Mouse (Mus musculus): Measurements from ENCODE around the gene Tmem222. TPM values are rescaled to one million over a fixed set of nuclear protein-coding genes. Genes with fewer than 3 reads are reported as not detected.

Gene Tmem222
- polyA plus RNA-seq, 1 experiment from 2014 or later = 121 TPM

- Histone ChIP-seq H3K4me2 (ENCODE audit: low read length) (no peak overlapping the region), H3K27me3 (ENCODE audit: control insufficient read depth, insufficient read depth, low read depth, low read length) (peaks cover 22% of the 10 kb centered on the region), H3K9ac (ENCODE audit: low read depth, low read length) (0 out of 2 replicates have a peak overlapping the region, but pooled peaks have one; percentile 3), H3K27ac (ENCODE audit: low read length) (no peak overlapping the region), H3K4me1 (ENCODE audit: control insufficient read depth, insufficient read depth, low read length) (peaks cover 3% of the 10 kb centered on the region; the same call in 1 of the 2 replicates), H3K36me3 (ENCODE audit: control insufficient read depth, insufficient read depth, low read length) (no peaks in the 10 kb centered on the region), H3K9me3 (replicated peaks; ENCODE audit: control insufficient read depth, low read length, poor library complexity, severe bottlenecking) (no peaks in the 10 kb centered on the region), H3K4me3 (ENCODE audit: low read depth, low read length) (no peak overlapping the region)
- 34% methylated on average over 5 of the region's 5 CpGs for WGBS
- ATAC-seq = no peak
These were observed 53.7 kb downstream of the Tmem222 start for GRCm38 (mm10) chr4:133223875-133224274.

GRCm38 (mm10) chr4:133221701-133222100, 55.9 kb downstream of the Tmem222 start:
- Histone ChIP-seq H3K27ac (ENCODE audit: low read length) (no peak overlapping the region), H3K9me3 (replicated peaks; ENCODE audit: control insufficient read depth, low read length, poor library complexity, severe bottlenecking) (no peaks in the 10 kb centered on the region), H3K4me2 (ENCODE audit: low read length) (no peak overlapping the region), H3K36me3 (ENCODE audit: control insufficient read depth, insufficient read depth, low read length) (no peaks in the 10 kb centered on the region), H3K4me3 (ENCODE audit: low read depth, low read length) (no peak overlapping the region), H3K9ac (ENCODE audit: low read depth, low read length) (no peak overlapping the region), H3K4me1 (ENCODE audit: control insufficient read depth, insufficient read depth, low read length) (peaks cover 3% of the 10 kb centered on the region; the same call in 1 of the 2 replicates), H3K27me3 (ENCODE audit: control insufficient read depth, insufficient read depth, low read depth, low read length) (peaks cover 22% of the 10 kb centered on the region)
- ATAC-seq = no peak
- 90% methylated on average over 8 of the region's 8 CpGs for WGBS

GRCm38 (mm10) chr4:133220656-133221055, 56.9 kb downstream of the Tmem222 start:
- H3K27ac ChIP-seq (ENCODE audit: low read length) = no peak overlapping the region
- peak overlapping the region; percentile 64 for H3K9ac ChIP-seq (ENCODE audit: low read depth, low read length)
- ATAC-seq = no peak
- H3K4me3 ChIP-seq (ENCODE audit: low read depth, low read length) = peak overlapping the region; percentile 40
- H3K4me2 ChIP-seq (ENCODE audit: low read length) = peak overlapping the region; percentile 74
- H3K27me3 ChIP-seq (ENCODE audit: control insufficient read depth, insufficient read depth, low read depth, low read length) = peaks cover 22% of the 10 kb centered on the region
- no peaks in the 10 kb centered on the region for H3K36me3 ChIP-seq (ENCODE audit: control insufficient read depth, insufficient read depth, low read length)
- H3K9me3 ChIP-seq (replicated peaks; ENCODE audit: control insufficient read depth, low read length, poor library complexity, severe bottlenecking) = no peaks in the 10 kb centered on the region
- WGBS = 3% methylated on average over 25 of the region's 25 CpGs
- peaks cover 3% of the 10 kb centered on the region; the same call in 1 of the 2 replicates for H3K4me1 ChIP-seq (ENCODE audit: control insufficient read depth, insufficient read depth, low read length)

GRCm38 (mm10) chr4:133218745-133219144, 58.8 kb downstream of the Tmem222 start:
- Histone ChIP-seq H3K27me3 (ENCODE audit: control insufficient read depth, insufficient read depth, low read depth, low read length) (peaks cover 32% of the 10 kb centered on the region), H3K9ac (ENCODE audit: low read depth, low read length) (no peak overlapping the region), H3K4me2 (ENCODE audit: low read length) (no peak overlapping the region), H3K4me1 (ENCODE audit: control insufficient read depth, insufficient read depth, low read length) (peaks cover 3% of the 10 kb centered on the region; the same call in 1 of the 2 replicates), H3K36me3 (ENCODE audit: control insufficient read depth, insufficient read depth, low read length) (no peaks in the 10 kb centered on the region), H3K4me3 (ENCODE audit: low read depth, low read length) (no peak overlapping the region), H3K9me3 (replicated peaks; ENCODE audit: control insufficient read depth, low read length, poor library complexity, severe bottlenecking) (no peaks in the 10 kb centered on the region), H3K27ac (ENCODE audit: low read length) (no peak overlapping the region)
- no peak for ATAC-seq
- 90% methylated on average over 3 of the region's 3 CpGs for WGBS

- WGBS = 1% methylated on average over 5 of the region's 5 CpGs
- Histone ChIP-seq H3K4me2 (ENCODE audit: low read length) (no peak overlapping the region), H3K27ac (ENCODE audit: low read length) (no peak overlapping the region), H3K36me3 (ENCODE audit: control insufficient read depth, insufficient read depth, low read length) (no peaks in the 10 kb centered on the region), H3K4me3 (ENCODE audit: low read depth, low read length) (no peak overlapping the region), H3K4me1 (ENCODE audit: control insufficient read depth, insufficient read depth, low read length) (peaks cover 3% of the 10 kb centered on the region; the same call in 1 of the 2 replicates), H3K9ac (ENCODE audit: low read depth, low read length) (no peak overlapping the region), H3K9me3 (replicated peaks; ENCODE audit: control insufficient read depth, low read length, poor library complexity, severe bottlenecking) (no peaks in the 10 kb centered on the region), H3K27me3 (ENCODE audit: control insufficient read depth, insufficient read depth, low read depth, low read length) (peaks cover 32% of the 10 kb centered on the region)
- ATAC-seq = no peak
These were observed 60.0 kb downstream of the Tmem222 start for GRCm38 (mm10) chr4:133217641-133218040.

Other genes with a start within 250 kb of the Tmem222 start
- 20.1 and 27.1 TPM in 2 replicates for gene Wasf2, start 147.3 kb downstream of the Tmem222 start, polyA plus RNA-seq (2015; fragmentation: Nextera tagmentation; extraction: Ambion mirVana)
- 3.8 and 4.1 TPM in 2 replicates for gene Cd164l2, start 65.7 kb downstream of the Tmem222 start, polyA plus RNA-seq (2015; fragmentation: Nextera tagmentation; extraction: Ambion mirVana)
- gene Gpr3, start 65.3 kb downstream of the Tmem222 start, polyA plus RNA-seq (2015; fragmentation: Nextera tagmentation; extraction: Ambion mirVana) = 1.5 and 2.0 TPM in 2 replicates
- 2.8 TPM in 2 replicates for gene Map3k6, start 37.0 kb downstream of the Tmem222 start, polyA plus RNA-seq (2015; fragmentation: Nextera tagmentation; extraction: Ambion mirVana)
- 0.16 and 0.25 TPM in 2 replicates for gene Sytl1, start 14.7 kb downstream of the Tmem222 start, polyA plus RNA-seq (2015; fragmentation: Nextera tagmentation; extraction: Ambion mirVana)
- gene Wdtc1, start 75.7 kb upstream of the Tmem222 start, polyA plus RNA-seq (2015; fragmentation: Nextera tagmentation; extraction: Ambion mirVana) = 20.1 and 20.7 TPM in 2 replicates
- 10.3 and 12.8 TPM in 2 replicates for gene Slc9a1, start 91.9 kb upstream of the Tmem222 start, polyA plus RNA-seq (2015; fragmentation: Nextera tagmentation; extraction: Ambion mirVana)
- 0.15 TPM in 2 replicates for gene Tent5b, start 202.3 kb upstream of the Tmem222 start, polyA plus RNA-seq (2015; fragmentation: Nextera tagmentation; extraction: Ambion mirVana)
- gene Trnp1, start 220.8 kb upstream of the Tmem222 start, polyA plus RNA-seq (2015; fragmentation: Nextera tagmentation; extraction: Ambion mirVana) = 5.7 and 8.2 TPM in 2 replicates
- gene Kdf1, start 241.2 kb upstream of the Tmem222 start, polyA plus RNA-seq (2015; fragmentation: Nextera tagmentation; extraction: Ambion mirVana) = 0.61 and 0.69 TPM in 2 replicates

Data from midbrain, embryonic 16.5 days (tissue).